Mouse (Mus musculus) liver, embryonic 11.5 days (tissue): ENCODE measurements around the gene 5530401A14Rik. TPM values are rescaled to one million over a fixed set of nuclear protein-coding genes. Genes with fewer than 3 reads are reported as not detected.

ENCODE experiments used
- polyA plus RNA-seq: library from polyadenylated mRNA; unstranded; fragments of >200 nt; fragmentation: Nextera tagmentation; extraction: Ambion mirVana; gene quantifications from 2 replicates; pipeline ENCODE4 v1.2.1, GENCODE M21; 2014

The 5530401A14Rik gene
- polyA plus RNA-seq, 1 experiment from 2014 or later = not detected

Other genes starting within 250 kb of the 5530401A14Rik start
- 0.18 and 0.27 TPM in 2 replicates for gene Asic2, start 107.8 kb downstream of the 5530401A14Rik start, polyA plus RNA-seq
- 1.4 and 1.8 TPM in 2 replicates for gene Ccl2, start 174.9 kb downstream of the 5530401A14Rik start, polyA plus RNA-seq
- not detected in 2 replicates for gene Gm17268, start 177.9 kb downstream of the 5530401A14Rik start, polyA plus RNA-seq
- 0.36 and 0.39 TPM in 2 replicates for gene Ccl7, start 185.0 kb downstream of the 5530401A14Rik start, polyA plus RNA-seq
- gene Ccl11, start 197.2 kb downstream of the 5530401A14Rik start, polyA plus RNA-seq = not detected in 2 replicates
- gene Ccl12, start 241.2 kb downstream of the 5530401A14Rik start, polyA plus RNA-seq = 0.38 TPM in 1 of 2 replicates, not detected in the other